Mouse (Mus musculus) small intestine, adult 2 months (tissue): ENCODE results near the gene Oasl1.

Experiments used
- CTCF ChIP-seq: fragments of 200-500 bp; IDR thresholded peaks from 2 replicates; pipeline ENCODE4 v1.5.1; 2012; ENCODE audit warnings: low read depth, mild to moderate bottlenecking, control low read depth, inconsistent platforms, low read length, moderate library complexity, mixed read lengths; ENCODE audit not compliant: insufficient replicate concordance, insufficient read length; ENCODE audit errors: extremely low read depth
- POLR2A ChIP-seq: fragments of 200-500 bp; IDR thresholded peaks from 2 replicates; pipeline ENCODE4 v1.6.1; 2012; ENCODE audit warnings: low read depth, mild to moderate bottlenecking, control low read depth, inconsistent platforms, low read length, moderate library complexity

GRCm38 (mm10) chr5:114969064-114969463 lies 46.0 kb downstream of the Oasl1 start:
- TF ChIP-seq POLR2A (no peak; the same call in 1 of the 2 replicates), CTCF (no peak)
